ENCODE assay signal across 8 mouse cellular contexts in genomic region chrX:150588023-150588764, GRCm38 (mm10). TPM values are rescaled to one million over a fixed set of nuclear protein-coding genes. Genes with fewer than 3 reads are reported as not detected.
A peak's percentile ranks its signal among the peaks of the same experiment; 100 is the strongest.
DNase-seq lines count a peak whose midpoint lies in the region; ATAC-seq lines count a peak whose summit lies in the region.

TSS of gene Pfkfb1 (plus strand) at chrX:150588229.

- no peaks in the 10 kb centered on the region for H3K27me3 ChIP-seq in hindbrain, embryonic 15.5 days

- no peaks in the 10 kb centered on the region for H3K9me3 ChIP-seq in hindbrain, embryonic 15.5 days

- DNase-seq in T-cell, adult 2 months (ENCODE audit: low spot score), result peak; percentile 70
- DNase-seq in cerebellum, postnatal 36 days, result peak; percentile 66 to 75
- DNase-seq in frontal cortex, postnatal 36 days (ENCODE audit: low spot score in 2 of 2), result peak; percentile 64 to 67
- peak; percentile 67 to 69 for DNase-seq in left cerebral cortex, adult 18-20 months (ENCODE audit: low spot score in 2 of 2)
- peak; percentile 74 for DNase-seq in right cerebral cortex, adult 18-20 months
- peak; percentile 11 for DNase-seq in urinary bladder, postnatal 10 days (ENCODE audit: low spot score)

- whole genome bisulfite sequencing in hindbrain, embryonic 15.5 days, result 28% methylated on average over 35 of the region's 35 CpGs
- 21% methylated on average over 33 of the region's 35 CpGs for WGBS in macrophage (ENCODE audit: missing documents)

- H3K4me3 ChIP-seq in hindbrain, embryonic 15.5 days, result peak within 1 kb of the TSS; percentile 54
- peak within 1 kb of the TSS; percentile 66 for H3K4me3 ChIP-seq in macrophage (ENCODE audit: inconsistent target)

- H3K4me1 ChIP-seq in hindbrain, embryonic 15.5 days (replicated peaks), result peaks cover 8% of the 10 kb centered on the region; the same call in 1 of the 2 replicates

- H3K9ac ChIP-seq in hindbrain, embryonic 15.5 days, result peak within 1 kb of the TSS; percentile 64

- H3K4me2 ChIP-seq in hindbrain, embryonic 15.5 days, result peak within 1 kb of the TSS; percentile 62

- no peaks in the 10 kb centered on the region; the same call in 1 of the 2 replicates for H3K36me3 ChIP-seq in hindbrain, embryonic 15.5 days
- H3K36me3 ChIP-seq in macrophage (ENCODE audit: inconsistent target), result no peaks in the 10 kb centered on the region

- H3K27ac ChIP-seq in hindbrain, embryonic 15.5 days (replicated peaks), result peak within 1 kb of the TSS; percentile 81
- peak within 1 kb of the TSS; percentile 58 for H3K27ac ChIP-seq in macrophage

- peak; percentile 96 for ATAC-seq in hindbrain, embryonic 15.5 days (ENCODE audit: low FRiP score, low read depth)

- H3K79me2 ChIP-seq in macrophage (ENCODE audit: inconsistent target), result peaks cover 13% of the 10 kb centered on the region

RNA-seq across cellular contexts. Expression of gene Pfkfb1, which starts in this region (rescaled TPM):
- polyA plus RNA-seq in hindbrain, embryonic 15.5 days (2015; fragmentation: Nextera tagmentation; extraction: Ambion mirVana), result 5.1 TPM in 2 replicates
- under 1 TPM; 0.77 to 0.98 TPM for total RNA-seq in left cerebral cortex, adult 18-20 months (2021)
- total RNA-seq in macrophage (2018; cell fraction: chromatin; rRNA removed), result 10 to 100 TPM in 21 of 26 experiments, 1 to 10 TPM in 5; 5.9 to 20.5 (median 14.9) TPM
- total RNA-seq in macrophage (2018; cell fraction: cytosol; rRNA removed), result 1 to 10 TPM in 24 of 26 experiments, under 1 TPM in 2; 0.86 to 2.7 (median 1.7) TPM
- 10 to 100 TPM in 9 of 26 experiments, 1 to 10 TPM in 17; 3.3 to 16.4 (median 8.4) TPM for total RNA-seq in macrophage (2018; cell fraction: nucleus; rRNA removed)
- 1.6 to 2.5 TPM (median 2.2 TPM) in 3 replicates for polyA plus RNA-seq in macrophage (2018)

Comparison
In these comparisons a context has a peak if more than half of its experiments do, and no peak if none do; other contexts are left out.
1. Peak in every context shown above with its lines: DNase-seq, ATAC-seq, H3K4me3 ChIP-seq and H3K27ac ChIP-seq.
2. Peak in DNase-seq in left cerebral cortex, adult 18-20 months; RNA of the gene not detected or under 1 TPM.
3. DNase-seq: peak in every context shown above with its lines; median percentile 74 in right cerebral cortex, adult 18-20 months; 70 in cerebellum, postnatal 36 days; 70 in T-cell, adult 2 months; 68 in left cerebral cortex, adult 18-20 months; 66 in frontal cortex, postnatal 36 days; 11 in urinary bladder, postnatal 10 days.